Mouse (Mus musculus) adrenal gland, postnatal 4 days (tissue): ENCODE measurements around the gene 4931429L15Rik. TPM values are rescaled to one million over a fixed set of nuclear protein-coding genes. Genes with fewer than 3 reads are reported as not detected.

Experiments
- DNase-seq, 2 experiments: peaks; one replicate each; pipeline ENCODE4 v3.0.0; 2021 to 2022; ENCODE audit warnings: low spot score in 2 of 2, mixed read lengths in 2 of 2
- total RNA-seq, 2 experiments: library from RNA; stranded (reverse); gene quantifications; 2 replicates each; pipeline ENCODE4 v1.2.3; 2021

Gene 4931429L15Rik
- total RNA-seq, 2 experiments from 2014 or later = not detected

- DNase-seq = no peak
These were observed 8.2 kb upstream of the 4931429L15Rik start for GRCm38 (mm10) chr9:46327706-46328571.

- no peak for DNase-seq
These were observed 7.1 kb upstream of the 4931429L15Rik start for GRCm38 (mm10) chr9:46326694-46327405.

DNA sequence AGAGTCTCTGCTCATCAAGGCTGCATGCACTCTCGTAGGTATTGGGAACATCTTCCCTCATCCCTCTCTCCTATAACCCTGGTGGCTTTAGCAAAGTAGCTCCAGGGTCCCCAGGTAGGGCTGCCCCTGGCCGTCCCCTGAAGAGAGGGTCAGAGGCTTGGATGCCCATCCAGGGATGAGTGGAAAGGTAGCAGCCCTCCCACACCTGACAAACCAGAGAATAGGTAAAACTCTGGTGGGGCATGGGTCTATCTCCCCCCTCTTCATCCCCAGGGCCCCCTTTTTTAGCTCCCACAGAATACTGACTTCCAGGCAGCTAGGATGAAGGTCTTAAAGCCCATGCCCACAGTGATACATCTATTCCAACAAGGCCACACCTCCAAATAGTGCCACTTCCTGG lies 675 bp upstream of the 4931429L15Rik start:
- no peak for DNase-seq

GRCm38 (mm10) chr9:46317957-46318356 lies 1.8 kb downstream of the 4931429L15Rik start:
- DNase-seq = no peak

- no peak for DNase-seq
These were observed 2.9 kb downstream of the 4931429L15Rik start for GRCm38 (mm10) chr9:46316909-46317308.

DNA sequence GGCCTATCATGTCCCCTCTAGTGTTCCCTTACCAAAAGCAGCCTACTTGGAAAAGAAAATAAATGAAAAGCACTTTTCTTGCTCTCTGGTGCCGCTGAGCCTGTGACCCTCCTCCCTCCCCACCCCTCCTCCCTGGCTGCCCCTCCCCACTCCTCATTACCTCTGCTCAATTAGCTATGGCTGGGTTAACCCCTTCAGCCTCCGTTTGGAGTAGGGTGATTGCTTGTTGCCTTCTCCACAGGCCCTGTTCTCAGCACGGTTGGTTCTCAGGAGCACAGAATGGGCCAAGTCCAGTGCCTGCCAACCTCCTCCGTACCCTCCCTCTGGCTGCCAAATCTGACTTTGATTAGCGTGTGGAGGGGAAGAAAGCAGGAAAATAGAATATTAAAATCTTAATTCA lies 3.4 kb downstream of the 4931429L15Rik start:
- DNase-seq = no peak

GRCm38 (mm10) chr9:46315807-46316365 lies 3.9 kb downstream of the 4931429L15Rik start:
- DNase-seq = no peak

- no peak for DNase-seq
These were observed 4.9 kb downstream of the 4931429L15Rik start for GRCm38 (mm10) chr9:46314921-46315320.

GRCm38 (mm10) chr9:46314507-46314906 lies 5.3 kb downstream of the 4931429L15Rik start:
- peak; percentile 22 to 24 for DNase-seq

GRCm38 (mm10) chr9:46309121-46309520 lies 10.7 kb downstream of the 4931429L15Rik start:
- DNase-seq = no peak

DNA sequence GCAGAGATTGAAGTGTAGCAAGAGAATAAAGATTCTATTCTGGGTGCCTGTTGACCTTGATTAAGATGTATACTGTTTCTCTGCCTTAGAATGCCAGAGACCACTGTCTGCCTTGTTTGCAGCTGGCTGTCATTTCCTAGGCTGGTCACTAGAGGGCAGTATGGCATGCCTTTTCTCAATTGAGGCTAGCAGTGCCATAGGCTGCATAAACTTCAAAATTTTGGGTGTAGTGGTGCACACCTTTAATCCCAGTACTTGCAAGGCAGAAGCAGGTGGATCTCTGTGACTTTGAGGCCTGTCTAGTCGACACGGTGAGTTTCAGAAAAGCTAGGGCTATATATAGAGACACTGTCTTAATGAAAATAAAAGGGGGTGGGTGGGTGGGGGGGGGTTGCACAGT lies 17.6 kb downstream of the 4931429L15Rik start:
- peak in 1 of 2 experiments; percentile 20 for DNase-seq

GRCm38 (mm10) chr9:46298381-46298780 lies 21.4 kb downstream of the 4931429L15Rik start:
- no peak for DNase-seq

- DNase-seq = peak; percentile 90 to 98
These were observed 37.0 kb downstream of the 4931429L15Rik start, which contains the start of gene Bud13 for GRCm38 (mm10) chr9:46282631-46283436. Bud13 (plus strand) TSS chr9:46283008.

- DNase-seq = no peak
These were observed 45.3 kb downstream of the 4931429L15Rik start for GRCm38 (mm10) chr9:46274494-46274893.

GRCm38 (mm10) chr9:46272677-46273454 lies 46.9 kb downstream of the 4931429L15Rik start, which contains the start of gene Zpr1:
Zpr1 (plus strand) TSS chr9:46273064.
- peak; percentile 68 to 76 for DNase-seq

DNA sequence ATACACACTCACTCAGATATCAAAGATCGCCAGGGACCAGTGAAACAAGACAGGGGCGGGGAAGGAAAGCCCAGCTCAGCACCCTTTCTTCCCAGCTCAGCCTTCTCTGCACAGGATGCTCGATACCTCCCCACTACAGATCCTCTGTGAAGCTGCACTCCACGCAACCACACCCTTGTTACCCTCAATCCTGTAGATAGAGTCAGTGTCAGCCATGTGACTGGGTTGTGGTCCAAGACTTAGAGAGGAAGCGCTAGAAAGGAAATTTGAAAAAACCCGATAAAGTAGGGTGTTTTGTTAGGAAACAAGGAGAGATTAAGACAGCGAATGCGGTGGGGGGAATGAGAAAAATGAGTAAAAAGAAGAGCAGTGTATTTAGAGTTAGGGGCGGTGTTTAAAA lies 47.7 kb downstream of the 4931429L15Rik start:
- no peak for DNase-seq

DNA sequence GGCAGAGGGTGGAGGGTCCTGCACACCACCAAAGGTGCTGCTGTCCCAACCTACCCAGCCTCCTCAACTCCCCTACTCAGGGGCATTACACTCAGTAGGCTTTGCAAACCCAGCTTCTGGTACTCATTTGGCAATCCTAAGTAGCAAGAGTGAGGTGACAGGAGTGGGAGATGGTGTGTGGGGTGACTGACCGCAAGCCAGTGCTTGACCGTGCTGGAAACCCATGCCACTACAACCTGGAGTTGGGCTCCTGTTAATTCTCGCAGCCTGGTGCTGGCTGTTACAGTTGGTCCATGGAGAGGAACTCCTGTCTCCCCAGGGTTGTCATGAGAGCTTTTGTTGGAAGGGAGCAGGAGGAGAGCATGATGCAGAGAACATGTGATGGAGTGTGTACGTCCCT lies 49.0 kb downstream of the 4931429L15Rik start:
- no peak for DNase-seq

DNA sequence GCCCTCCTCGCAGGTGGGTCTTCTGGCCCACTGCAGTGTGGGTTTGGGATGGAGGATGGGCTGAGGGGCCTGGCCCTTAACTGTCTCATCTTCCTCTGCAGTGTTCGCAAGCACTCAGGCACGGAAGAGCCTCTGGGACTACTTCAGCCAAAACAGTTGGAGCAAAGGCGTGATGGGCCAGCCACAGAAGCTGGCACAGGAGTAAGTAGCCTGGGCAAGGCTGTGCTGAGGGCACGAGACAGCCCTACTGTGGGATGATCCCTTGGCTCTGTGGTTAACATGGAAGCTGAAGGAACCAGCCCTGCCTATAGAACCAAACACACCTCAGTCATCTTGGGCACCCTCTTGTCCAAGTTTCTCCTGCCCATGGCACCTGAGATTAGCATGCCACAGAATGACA lies 50.7 kb downstream of the 4931429L15Rik start:
- DNase-seq = no peak

- no peak for DNase-seq
These were observed 51.4 kb downstream of the 4931429L15Rik start, which contains the start of gene Apoa5 for GRCm38 (mm10) chr9:46268343-46268873. Apoa5 (plus strand) TSS chr9:46268633.

DNA sequence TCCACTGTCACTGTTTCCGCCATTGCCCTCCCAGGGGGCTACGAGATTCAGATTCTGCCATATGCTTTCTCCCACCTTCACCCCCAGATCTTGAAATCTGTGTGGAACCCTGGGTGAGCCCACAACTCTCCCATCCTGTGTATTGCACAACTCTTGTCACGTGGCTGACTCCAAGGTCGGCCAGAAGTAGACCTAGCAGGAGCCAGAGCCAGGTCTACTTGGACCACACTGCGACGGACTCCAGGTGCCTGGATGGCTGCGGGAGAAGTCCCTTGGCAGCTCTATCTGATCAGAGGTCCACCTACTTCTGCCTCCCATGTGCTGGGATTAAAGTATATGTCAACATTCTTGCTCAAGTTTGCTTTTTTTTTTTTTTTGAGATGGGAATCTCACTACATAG lies 58.7 kb downstream of the 4931429L15Rik start:
- no peak for DNase-seq
